Mouse (Mus musculus) granulocyte monocyte progenitor cell, adult 5-6 weeks (primary cell): ENCODE measurements around the gene Gm9857. TPM values are rescaled to one million over a fixed set of nuclear protein-coding genes. Genes with fewer than 3 reads are reported as not detected.

Source experiments
- total RNA-seq, 2 experiments: library from RNA; stranded (forward) in 1 of 2; stranded (reverse) in 1 of 2; fragments of 200-712, 200-1000 nt in 1 of 2; fragments of >200 nt in 1 of 2; fragmentation: Nextera tagmentation in 1 of 2; gene quantifications; 2 replicates each; pipeline ENCODE4 v1.2.3; 2014 to 2017

Gene Gm9857
- total RNA-seq, 2 experiments from 2014 or later: not detected

Other genes starting within 250 kb of the Gm9857 start
- gene Gpsm2, start 218.1 kb downstream of the Gm9857 start, total RNA-seq (2014; fragmentation: Nextera tagmentation): 3.7 and 7.4 TPM in 2 replicates
- gene Gpsm2, start 218.1 kb downstream of the Gm9857 start, total RNA-seq (2017): 10.7 and 12.2 TPM in 2 replicates
- gene Aknad1, start 200.8 kb downstream of the Gm9857 start, total RNA-seq (2014; fragmentation: Nextera tagmentation): not detected in 2 replicates
- not detected in 2 replicates for gene Aknad1, start 200.8 kb downstream of the Gm9857 start, total RNA-seq (2017)
- 23.5 and 28.7 TPM in 2 replicates for gene Stxbp3, start 99.9 kb downstream of the Gm9857 start, total RNA-seq (2014; fragmentation: Nextera tagmentation)
- gene Stxbp3, start 99.9 kb downstream of the Gm9857 start, total RNA-seq (2017): 21.6 and 26.2 TPM in 2 replicates
- 0.21 TPM in 1 of 2 replicates, not detected in the other for gene Fndc7, start 50.4 kb downstream of the Gm9857 start, total RNA-seq (2014; fragmentation: Nextera tagmentation)
- gene Fndc7, start 50.4 kb downstream of the Gm9857 start, total RNA-seq (2017): 0.05 TPM in 1 of 2 replicates, not detected in the other
- 113 and 174 TPM in 2 replicates for gene Prpf38b, start 28.7 kb downstream of the Gm9857 start, total RNA-seq (2014; fragmentation: Nextera tagmentation)
- gene Prpf38b, start 28.7 kb downstream of the Gm9857 start, total RNA-seq (2017): 211 and 237 TPM in 2 replicates
- gene Henmt1, start 572 bp downstream of the Gm9857 start, total RNA-seq (2014; fragmentation: Nextera tagmentation): not detected in 2 replicates
- gene Henmt1, start 572 bp downstream of the Gm9857 start, total RNA-seq (2017): not detected in 2 replicates
- gene Fam102b, start 87.2 kb upstream of the Gm9857 start, total RNA-seq (2014; fragmentation: Nextera tagmentation): 28.8 and 29.1 TPM in 2 replicates
- gene Fam102b, start 87.2 kb upstream of the Gm9857 start, total RNA-seq (2017): 32.2 and 33.7 TPM in 2 replicates
- gene Slc25a54, start 140.0 kb upstream of the Gm9857 start, total RNA-seq (2014; fragmentation: Nextera tagmentation): not detected in 2 replicates
- not detected in 2 replicates for gene Slc25a54, start 140.0 kb upstream of the Gm9857 start, total RNA-seq (2017)
- 16.0 and 16.2 TPM in 2 replicates for gene Slc25a24, start 182.7 kb upstream of the Gm9857 start, total RNA-seq (2014; fragmentation: Nextera tagmentation)
- 15.3 and 17.1 TPM in 2 replicates for gene Slc25a24, start 182.7 kb upstream of the Gm9857 start, total RNA-seq (2017)